Mouse (Mus musculus): ENCODE measurements at regions not wholly inside any gene's neighbourhood (a gene's known extent, or its start where the extent isn't known, plus 50 kb on each side); places are given as distances from the start of the nearest gene placed in this dataset.

GRCm38 (mm10) chr5:42502124-42502801 is 434.5 kb downstream of the Gm16223 start:
- Histone ChIP-seq H3K9ac (no peak overlapping the region), H3K4me3 (no peak overlapping the region), H3K9me3 (no peaks in the 10 kb centered on the region), H3K4me2 (replicated peaks) (no peak overlapping the region), H3K36me3 (no peaks in the 10 kb centered on the region), H3K4me1 (no peaks in the 10 kb centered on the region), H3K27me3 (no peaks in the 10 kb centered on the region), H3K27ac (no peak overlapping the region)
- 84% methylated on average over 11 of the region's 11 CpGs for WGBS
- no peak for ATAC-seq (ENCODE audit: low FRiP score, low read depth)

GRCm38 (mm10) chr5:42502802-42503136 is 435.0 kb downstream of the Gm16223 start:
- H3K9me3 ChIP-seq = no peaks in the 10 kb centered on the region
- no peaks in the 10 kb centered on the region for H3K36me3 ChIP-seq
- no peak overlapping the region for H3K4me2 ChIP-seq (replicated peaks)
- no peak overlapping the region for H3K4me3 ChIP-seq
- no peak overlapping the region for H3K9ac ChIP-seq
- no peaks in the 10 kb centered on the region for H3K27me3 ChIP-seq
- no peak overlapping the region for H3K27ac ChIP-seq
- 90% methylated on average over 1 of the region's 1 CpGs for WGBS
- ATAC-seq (ENCODE audit: low FRiP score, low read depth) = no peak
- H3K4me1 ChIP-seq = no peaks in the 10 kb centered on the region

- Histone ChIP-seq H3K9ac (no peak overlapping the region), H3K4me1 (no peaks in the 10 kb centered on the region), H3K27me3 (no peaks in the 10 kb centered on the region), H3K9me3 (no peaks in the 10 kb centered on the region), H3K36me3 (no peaks in the 10 kb centered on the region), H3K4me3 (no peak overlapping the region), H3K27ac (no peak overlapping the region), H3K4me2 (replicated peaks) (no peak overlapping the region)
- no peak for ATAC-seq (ENCODE audit: low FRiP score, low read depth)
- 77% methylated on average over 5 of the region's 5 CpGs for WGBS
These were observed 441.4 kb downstream of the Gm16223 start for GRCm38 (mm10) chr5:42509200-42509599.

- WGBS = 83% methylated on average over 4 of the region's 4 CpGs
- Histone ChIP-seq H3K4me2 (replicated peaks) (no peak overlapping the region), H3K36me3 (no peaks in the 10 kb centered on the region), H3K4me3 (no peak overlapping the region), H3K27ac (no peak overlapping the region), H3K27me3 (no peaks in the 10 kb centered on the region), H3K9me3 (no peaks in the 10 kb centered on the region), H3K4me1 (no peaks in the 10 kb centered on the region), H3K9ac (no peak overlapping the region)
- ATAC-seq (ENCODE audit: low FRiP score, low read depth) = no peak
These were observed 455.7 kb downstream of the Gm16223 start for GRCm38 (mm10) chr5:42523116-42524113.

GRCm38 (mm10) chr5:42525431-42525830 is 457.7 kb downstream of the Gm16223 start:
- Histone ChIP-seq H3K9ac (no peak overlapping the region), H3K4me3 (no peak overlapping the region), H3K27ac (no peak overlapping the region), H3K27me3 (no peaks in the 10 kb centered on the region), H3K4me1 (no peaks in the 10 kb centered on the region), H3K4me2 (replicated peaks) (no peak overlapping the region), H3K9me3 (no peaks in the 10 kb centered on the region), H3K36me3 (no peaks in the 10 kb centered on the region)
- no peak for ATAC-seq (ENCODE audit: low FRiP score, low read depth)
- 86% methylated on average over 5 of the region's 5 CpGs for WGBS

- 40% methylated on average over 2 of the region's 2 CpGs for WGBS
- H3K9me3 ChIP-seq = no peaks in the 10 kb centered on the region
- H3K27me3 ChIP-seq = no peaks in the 10 kb centered on the region
- no peak overlapping the region for H3K4me3 ChIP-seq
- no peak for ATAC-seq (ENCODE audit: low FRiP score, low read depth)
- H3K4me1 ChIP-seq = no peaks in the 10 kb centered on the region
- H3K4me2 ChIP-seq (replicated peaks) = no peak overlapping the region
- H3K9ac ChIP-seq = no peak overlapping the region
- no peak overlapping the region for H3K27ac ChIP-seq
- H3K36me3 ChIP-seq = no peaks in the 10 kb centered on the region
These were observed 492.8 kb downstream of the Gm16223 start for GRCm38 (mm10) chr5:42560537-42560936.

- Histone ChIP-seq H3K36me3 (no peaks in the 10 kb centered on the region), H3K27me3 (no peaks in the 10 kb centered on the region), H3K4me1 (no peaks in the 10 kb centered on the region), H3K27ac (no peak overlapping the region), H3K9me3 (no peaks in the 10 kb centered on the region), H3K9ac (no peak overlapping the region), H3K4me3 (no peak overlapping the region), H3K4me2 (replicated peaks) (no peak overlapping the region)
- no peak for ATAC-seq (ENCODE audit: low FRiP score, low read depth)
These were observed 495.6 kb downstream of the Gm16223 start for GRCm38 (mm10) chr5:42563406-42563805.

GRCm38 (mm10) chr5:42575971-42576370 is 508.2 kb downstream of the Gm16223 start:
- ATAC-seq (ENCODE audit: low FRiP score, low read depth) = no peak
- H3K27ac ChIP-seq = no peak overlapping the region
- 82% methylated on average over 2 of the region's 2 CpGs for WGBS

GRCm38 (mm10) chr5:42578208-42578844 is 510.6 kb downstream of the Gm16223 start:
- Histone ChIP-seq H3K9me3 (no peaks in the 10 kb centered on the region), H3K4me1 (no peaks in the 10 kb centered on the region), H3K36me3 (no peaks in the 10 kb centered on the region), H3K27ac (no peak overlapping the region), H3K4me2 (replicated peaks) (no peak overlapping the region), H3K27me3 (no peaks in the 10 kb centered on the region), H3K9ac (no peak overlapping the region), H3K4me3 (no peak overlapping the region)
- 63% methylated on average over 5 of the region's 5 CpGs for WGBS
- ATAC-seq (ENCODE audit: low FRiP score, low read depth) = no peak

More at GRCm38 (mm10) chr5:42575971-42576370, 508.2 kb downstream of the Gm16223 start:
- no peaks in the 10 kb centered on the region for H3K27me3 ChIP-seq
- H3K9me3 ChIP-seq = no peaks in the 10 kb centered on the region
- H3K4me3 ChIP-seq = no peak overlapping the region
- H3K4me2 ChIP-seq (replicated peaks) = no peak overlapping the region
- H3K4me1 ChIP-seq = no peaks in the 10 kb centered on the region
- H3K9ac ChIP-seq = no peak overlapping the region
- no peaks in the 10 kb centered on the region for H3K36me3 ChIP-seq

GRCm38 (mm10) chr5:42620698-42621097 is 552.9 kb downstream of the Gm16223 start:
- no peak for ATAC-seq (ENCODE audit: low FRiP score, low read depth)
- Histone ChIP-seq H3K27me3 (no peaks in the 10 kb centered on the region), H3K9ac (no peak overlapping the region), H3K4me2 (replicated peaks) (no peak overlapping the region), H3K27ac (no peak overlapping the region), H3K4me1 (no peaks in the 10 kb centered on the region), H3K36me3 (no peaks in the 10 kb centered on the region), H3K9me3 (no peaks in the 10 kb centered on the region), H3K4me3 (no peak overlapping the region)
- WGBS = 79% methylated on average over 3 of the region's 3 CpGs

DNA sequence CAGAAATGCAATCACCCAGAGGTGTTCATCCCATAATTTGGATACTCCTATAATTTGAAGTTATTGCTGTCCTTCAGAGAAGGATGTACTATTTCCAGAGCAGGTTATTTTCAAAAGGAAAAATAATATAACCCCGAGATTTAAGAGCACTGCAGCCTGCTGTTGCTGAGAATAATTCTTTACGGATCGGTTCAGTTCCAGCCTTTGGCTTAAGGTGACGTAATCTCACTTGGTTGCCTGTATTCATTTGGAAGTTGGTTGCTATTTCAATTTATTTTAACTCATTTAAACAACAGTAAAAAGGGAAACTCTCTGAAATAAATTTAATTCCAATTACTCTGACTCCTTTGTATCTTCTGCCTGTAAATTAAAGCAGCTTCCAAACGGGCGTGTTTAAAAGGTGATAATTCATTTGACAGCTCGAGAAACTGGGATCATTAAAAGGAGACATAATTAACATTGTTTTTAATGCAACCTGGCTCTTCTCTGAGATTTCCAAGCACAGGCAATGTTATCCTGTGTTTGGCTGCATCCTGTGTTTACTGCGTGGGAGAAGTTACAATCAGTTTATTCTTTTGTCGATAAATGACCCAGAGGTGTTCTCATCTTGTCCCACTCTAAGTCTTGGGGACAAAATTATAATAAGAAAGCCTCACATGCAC is 568.5 kb downstream of the Gm16223 start:
- Histone ChIP-seq H3K4me2 (replicated peaks) (no peak overlapping the region), H3K27me3 (no peaks in the 10 kb centered on the region), H3K27ac (no peak overlapping the region), H3K9me3 (no peaks in the 10 kb centered on the region), H3K9ac (no peak overlapping the region), H3K4me1 (no peaks in the 10 kb centered on the region), H3K36me3 (no peaks in the 10 kb centered on the region), H3K4me3 (no peak overlapping the region)
- WGBS = 64% methylated on average over 9 of the region's 9 CpGs
- ATAC-seq (ENCODE audit: low FRiP score, low read depth) = no peak

GRCm38 (mm10) chr5:42656460-42656859 is 576.5 kb upstream of the Cpeb2 start:
- no peaks in the 10 kb centered on the region for H3K27me3 ChIP-seq
- no peaks in the 10 kb centered on the region for H3K9me3 ChIP-seq
- ATAC-seq (ENCODE audit: low FRiP score, low read depth) = peak; percentile 36; the same call in 1 of the 2 replicates
- H3K4me2 ChIP-seq (replicated peaks) = no peak overlapping the region
- no peak overlapping the region for H3K4me3 ChIP-seq
- H3K36me3 ChIP-seq = no peaks in the 10 kb centered on the region
- H3K4me1 ChIP-seq = no peaks in the 10 kb centered on the region
- H3K27ac ChIP-seq = no peak overlapping the region
- no peak overlapping the region for H3K9ac ChIP-seq
- WGBS = 57% methylated on average over 3 of the region's 3 CpGs

All from limb, embryonic 13.5 days (tissue).